Mouse (Mus musculus) adrenal gland, adult 2 months (tissue): ENCODE measurements at regions not wholly inside any gene's neighbourhood (a gene's known extent, or its start where the extent isn't known, plus 50 kb on each side); places are given as distances from the start of the nearest gene placed in this dataset.
A peak's percentile ranks its signal among the peaks of the same experiment; 100 is the strongest.

ENCODE experiments used
- DNase-seq: peaks from one replicate; pipeline ENCODE4 v3.0.0; 2021

DNA sequence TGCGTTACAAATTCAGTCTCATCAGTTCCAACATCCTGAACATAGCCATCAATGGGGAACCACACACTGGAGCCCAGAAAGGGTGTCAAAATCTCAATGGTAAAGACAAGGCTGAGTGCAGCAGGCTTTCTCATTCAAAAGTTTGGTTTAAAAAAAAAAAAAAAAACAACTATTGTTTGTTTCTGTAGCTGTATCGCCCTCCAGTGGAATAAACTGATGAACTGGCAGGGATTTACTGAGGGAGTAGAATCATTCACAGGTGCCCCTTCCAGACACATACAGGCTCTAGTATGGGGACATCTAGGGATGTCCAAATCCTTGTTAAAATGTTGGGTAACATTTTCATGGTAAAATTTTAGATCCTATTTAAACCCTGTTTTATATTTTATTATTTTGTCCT, 361.6 kb upstream of the Lmcd1 start:
- DNase-seq = no peak

DNA sequence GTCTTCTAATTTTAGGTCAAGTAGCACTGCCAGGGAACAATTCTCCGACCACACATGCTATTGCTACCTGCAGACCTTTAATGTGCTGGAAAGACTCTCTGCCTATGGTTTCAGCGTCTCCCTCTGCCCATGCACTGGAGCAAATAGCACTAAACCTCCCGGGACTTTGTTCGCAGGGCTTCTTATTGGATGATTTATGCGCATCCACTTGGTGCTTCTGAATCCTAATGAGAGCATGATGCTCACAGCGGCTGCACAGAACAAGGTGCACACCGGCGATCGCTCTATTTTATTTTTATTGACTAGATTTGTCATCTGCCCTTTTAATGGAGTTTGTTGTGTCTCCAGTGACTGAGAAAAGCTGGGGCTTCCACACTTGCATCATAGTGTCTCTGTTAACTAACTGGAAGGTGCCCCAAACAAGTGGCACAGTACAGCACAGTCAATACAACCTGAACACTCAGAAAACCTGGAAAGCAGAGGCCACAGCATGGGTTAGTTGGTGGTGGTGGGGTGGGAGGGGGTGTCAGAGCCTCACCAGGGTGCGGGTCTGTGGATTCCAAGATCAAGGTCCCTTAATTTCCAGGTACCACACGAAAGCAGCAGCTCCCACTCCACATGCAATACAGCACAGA, 359.7 kb upstream of the Lmcd1 start:
- DNase-seq = no peak

DNA sequence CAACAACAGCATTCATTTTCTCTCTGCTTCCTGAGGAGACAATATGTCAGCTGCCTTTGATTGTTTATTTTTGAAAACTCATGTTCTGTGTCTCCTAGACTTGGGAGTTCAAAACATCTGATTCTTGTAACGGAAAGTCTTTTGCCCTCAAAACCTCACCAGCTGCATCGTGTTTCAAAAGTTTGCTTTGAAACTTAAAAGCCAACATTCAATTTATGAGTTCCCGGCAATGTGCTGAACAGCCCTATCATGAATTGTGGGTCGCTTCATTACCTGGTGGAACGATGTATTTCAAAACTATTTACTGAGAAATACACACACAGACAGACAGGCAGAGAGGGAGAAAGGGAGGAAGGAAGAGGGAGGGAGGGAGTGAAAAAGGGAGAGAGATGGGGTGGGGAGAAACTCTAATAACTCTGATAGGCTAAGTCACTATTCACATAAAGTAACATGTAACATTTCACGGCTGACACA, 356.3 kb upstream of the Lmcd1 start:
- DNase-seq = no peak

DNA sequence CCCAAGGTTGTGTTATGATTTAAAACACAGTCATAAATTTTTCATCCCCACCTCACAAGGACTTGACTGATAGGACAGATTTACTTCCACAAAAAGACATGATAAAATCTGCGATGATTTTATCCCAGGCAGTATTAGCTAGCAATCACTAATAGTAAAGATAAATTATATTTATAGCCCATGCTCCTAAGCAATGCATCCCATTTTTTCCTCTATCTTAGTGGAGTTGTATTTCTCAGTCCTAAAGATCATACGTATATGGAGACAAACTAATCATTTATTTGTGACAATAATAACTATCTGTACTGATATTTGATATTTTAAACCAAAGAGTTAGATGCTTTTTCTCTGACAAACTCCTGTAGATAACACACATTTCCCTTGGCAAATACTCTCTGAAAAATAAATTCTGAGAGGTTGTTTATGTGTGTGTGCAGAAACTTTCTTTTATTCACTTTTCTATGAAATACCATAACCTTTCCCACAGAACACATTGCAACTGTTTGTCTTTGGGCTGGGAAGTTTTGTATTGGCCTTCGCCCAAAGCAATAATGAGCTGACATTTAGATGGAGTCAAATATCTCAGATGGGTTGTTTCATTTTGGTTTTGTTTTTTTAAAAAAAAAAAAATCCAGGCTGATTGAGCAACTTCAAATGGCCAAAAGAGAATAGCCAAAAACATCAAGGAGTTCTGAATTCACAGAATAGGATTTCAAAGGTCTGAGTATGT, 355.5 kb upstream of the Lmcd1 start:
- no peak for DNase-seq

DNA sequence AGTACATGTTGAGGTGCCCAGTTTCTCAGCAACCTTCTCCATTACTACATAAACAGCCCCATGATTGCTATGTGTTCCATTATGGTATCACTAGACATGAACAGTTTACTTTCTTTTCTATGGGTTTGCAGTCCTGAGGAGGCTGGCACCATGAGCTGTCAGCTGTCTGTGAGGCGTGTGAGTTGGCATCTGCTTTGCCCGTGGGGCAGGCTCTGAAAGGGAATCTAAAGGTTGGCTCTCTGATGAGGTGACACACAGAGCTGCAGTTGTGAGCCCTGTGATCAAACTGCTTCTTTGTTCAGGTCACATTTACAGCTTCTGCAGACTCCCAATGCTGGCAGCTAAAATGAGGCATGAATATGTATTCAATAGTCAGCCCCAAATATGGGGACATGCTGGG, 341.0 kb upstream of the Lmcd1 start:
- DNase-seq = no peak

DNA sequence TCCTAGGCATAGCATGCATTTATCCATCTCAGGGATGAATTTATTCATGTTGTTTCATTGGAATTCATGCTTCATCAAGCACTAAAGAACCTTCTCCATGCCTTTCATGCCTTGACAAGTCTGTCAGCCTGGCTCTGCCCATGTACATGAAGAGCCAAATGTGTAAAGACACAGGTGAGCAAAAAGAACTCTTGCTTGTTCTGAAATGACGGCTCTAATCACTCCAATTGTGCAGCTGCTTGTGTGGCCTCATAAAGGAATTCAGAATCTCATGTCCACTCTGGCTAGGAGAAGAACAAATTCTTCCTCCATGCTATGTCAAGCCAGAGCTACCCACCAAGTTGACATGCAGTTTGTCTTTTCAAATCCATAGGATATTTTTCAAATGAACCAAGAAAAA, 319.2 kb upstream of the Lmcd1 start:
- DNase-seq = no peak

DNA sequence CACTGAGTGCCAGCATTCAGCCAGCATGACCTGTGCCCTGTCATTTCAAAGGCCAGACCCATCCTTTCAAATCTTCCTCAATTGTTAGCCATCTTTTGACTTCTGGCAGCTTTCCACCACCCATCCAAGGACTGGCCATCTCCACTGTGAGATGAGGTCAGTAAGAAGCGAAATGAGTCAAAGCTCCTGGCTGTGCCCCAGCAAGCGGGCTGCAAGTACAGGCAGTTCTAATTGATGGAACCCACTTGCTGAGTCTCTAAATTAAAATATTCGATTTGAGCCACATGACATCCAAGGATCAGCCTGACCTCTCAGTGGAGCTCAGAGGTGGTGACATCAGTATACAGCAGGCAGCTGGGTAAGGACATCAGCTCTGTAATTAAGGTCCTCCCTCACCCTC, 307.8 kb upstream of the Lmcd1 start:
- DNase-seq = peak; percentile 87

DNA sequence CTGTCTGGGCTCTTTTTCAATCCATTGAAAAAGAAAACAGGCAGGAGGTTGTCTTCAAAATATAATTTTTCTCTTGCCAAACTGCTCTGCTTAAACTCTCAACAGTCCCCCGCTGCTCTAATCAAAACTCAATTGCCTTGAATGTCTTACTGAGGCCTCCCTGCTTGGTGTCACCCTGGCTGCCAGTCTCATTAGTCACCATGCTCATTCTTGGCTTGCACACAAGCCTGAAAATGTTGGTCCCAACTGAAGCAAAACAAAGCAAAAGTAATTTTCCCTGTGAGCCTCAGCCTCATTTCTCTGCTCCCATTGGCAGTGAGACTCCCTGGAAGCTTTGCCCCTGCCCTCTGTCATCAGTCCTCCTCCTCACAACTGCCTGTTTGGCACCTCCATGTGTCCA, 288.1 kb upstream of the Lmcd1 start:
- DNase-seq = peak; percentile 48

DNA sequence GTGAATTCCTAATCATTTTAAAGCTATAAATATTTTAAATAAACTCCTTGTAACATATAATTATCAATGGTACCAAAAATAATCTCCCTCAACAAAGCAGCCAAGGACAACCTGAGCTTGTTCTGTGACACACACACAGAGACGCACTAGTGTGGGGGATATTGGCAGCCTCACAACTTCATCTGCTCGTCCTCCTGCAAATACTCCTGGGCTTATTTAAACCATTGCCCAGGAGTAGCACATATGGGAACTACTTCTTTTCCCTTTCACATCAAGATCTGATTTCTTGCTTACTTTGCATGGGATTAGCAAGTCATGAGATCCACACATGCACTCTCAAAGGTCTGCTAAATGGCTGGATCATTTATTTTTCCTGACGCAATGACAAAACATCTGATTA, 277.7 kb upstream of the Lmcd1 start:
- DNase-seq = no peak

DNA sequence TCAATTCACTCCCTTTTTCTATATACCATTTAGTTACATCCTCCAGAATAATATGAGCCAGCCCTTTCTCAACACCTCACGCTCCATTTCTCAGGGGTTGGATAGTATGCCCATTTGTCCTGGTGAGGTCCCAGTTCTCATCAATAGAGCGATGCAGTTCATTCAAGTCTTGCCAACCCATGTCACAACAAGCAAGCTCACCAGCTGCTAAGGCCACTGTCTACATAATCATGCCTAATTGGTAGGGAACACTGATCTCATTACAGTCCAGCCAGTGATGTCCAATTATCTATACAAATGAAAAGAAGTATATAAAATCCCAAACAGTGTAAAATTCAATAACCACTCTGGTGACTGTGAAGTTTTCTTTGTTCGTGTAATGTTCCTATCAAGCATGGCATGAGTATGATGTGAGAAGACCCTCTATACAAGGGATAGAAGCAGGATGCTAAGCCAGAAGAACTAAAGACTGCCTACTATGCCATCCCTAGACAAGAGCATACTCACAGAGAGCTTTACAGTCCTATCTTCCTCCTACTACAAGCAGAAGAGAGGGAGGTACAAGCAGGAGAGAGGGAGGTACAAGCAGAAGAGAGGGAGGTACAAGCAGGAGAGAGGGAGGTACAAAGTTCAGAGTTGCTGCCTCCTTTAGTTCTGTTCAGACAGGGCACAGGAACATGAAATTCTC, 269.6 kb upstream of the Lmcd1 start:
- DNase-seq = no peak

DNA sequence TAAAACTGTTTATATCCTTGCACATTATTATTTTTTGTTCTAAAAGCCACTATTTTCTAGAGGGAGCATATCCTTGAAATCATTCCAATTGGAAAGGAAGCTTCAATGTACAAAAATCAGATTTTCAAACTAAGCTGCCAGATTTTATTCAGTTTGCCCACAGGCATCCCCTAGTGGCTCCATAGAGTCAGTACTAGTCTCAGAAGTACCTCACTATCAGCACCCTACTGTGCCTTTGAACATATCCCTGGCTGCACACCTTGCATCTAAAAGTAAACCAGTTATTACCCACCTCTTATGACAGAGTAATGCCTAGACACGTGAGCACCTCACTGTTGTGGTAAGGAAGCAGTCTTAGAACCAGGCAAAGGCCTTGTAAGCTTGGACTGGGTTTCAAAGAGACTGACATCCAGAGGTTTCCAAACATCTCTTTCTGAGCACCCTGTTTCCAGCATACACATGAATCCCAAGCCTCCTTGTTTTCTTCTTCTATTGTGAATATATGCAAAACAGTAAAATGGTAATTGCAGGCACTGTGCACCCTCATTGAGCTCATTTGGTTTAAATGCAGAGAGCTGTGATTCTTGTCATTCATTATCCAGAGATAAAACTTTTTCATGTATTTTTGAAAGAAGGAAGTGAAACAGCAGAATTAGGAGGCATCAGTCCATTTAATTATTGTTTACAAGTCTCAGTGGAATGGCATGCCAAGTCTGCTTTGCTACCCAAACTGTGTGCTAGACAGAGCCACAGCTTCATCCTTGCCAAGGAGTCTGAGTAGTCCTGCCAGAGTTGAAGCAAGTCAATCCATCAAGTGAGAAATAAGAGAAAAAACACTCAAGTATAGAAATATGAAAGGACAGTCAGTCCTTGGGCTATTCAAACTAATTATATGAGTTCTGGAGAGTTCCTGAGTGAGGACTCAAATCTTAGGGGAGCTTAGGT, 247.0 kb upstream of the Lmcd1 start:
- no peak for DNase-seq

DNA sequence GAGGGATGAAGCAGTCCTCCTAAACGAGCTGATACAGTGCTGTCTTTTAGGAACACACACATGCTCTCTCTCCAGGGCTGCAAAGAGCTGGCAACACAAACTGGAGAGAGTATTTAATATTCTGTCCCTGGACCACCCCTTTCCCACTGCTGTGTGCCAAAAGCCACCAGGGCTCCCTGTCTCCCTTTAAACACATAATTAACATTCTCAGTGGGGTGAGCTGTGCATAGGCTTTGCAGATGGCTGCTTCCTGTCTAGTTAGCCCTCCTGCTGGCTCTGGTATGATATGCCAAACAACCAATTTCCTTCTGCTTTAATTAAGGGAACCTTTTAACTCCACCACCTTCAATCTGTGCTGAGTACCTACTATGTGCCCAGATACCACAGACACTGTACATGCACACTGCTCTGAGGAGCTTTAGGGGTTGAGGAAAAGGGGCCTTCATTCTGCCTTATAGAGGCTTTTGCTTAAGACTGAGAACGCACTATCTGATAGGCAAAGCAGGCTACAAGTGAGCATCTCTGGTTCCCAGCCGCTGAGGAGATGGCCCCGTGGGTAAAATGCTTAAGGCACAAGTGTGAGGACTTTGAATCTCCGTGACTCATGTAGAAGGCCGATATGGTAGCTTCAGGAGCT, 222.9 kb upstream of the Lmcd1 start:
- DNase-seq = no peak

DNA sequence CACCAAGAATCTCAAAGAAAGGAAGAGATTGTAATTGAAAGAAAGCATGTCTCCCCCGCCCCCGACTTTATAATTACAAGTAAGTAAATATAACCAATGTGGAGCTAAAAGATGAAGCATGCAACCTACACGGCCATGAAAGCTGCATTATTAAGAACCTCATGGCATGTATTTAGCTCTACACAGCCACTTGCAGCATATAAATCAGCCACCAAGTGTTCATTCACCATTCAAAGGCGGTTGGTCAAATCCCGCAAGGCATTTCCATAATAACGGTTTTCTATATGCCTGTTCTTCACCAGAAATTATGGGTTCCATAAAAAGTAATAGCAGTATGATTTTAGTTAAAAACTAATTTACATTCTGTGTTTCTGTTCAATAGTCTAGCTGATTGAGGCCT, 221.4 kb upstream of the Lmcd1 start:
- no peak for DNase-seq

DNA sequence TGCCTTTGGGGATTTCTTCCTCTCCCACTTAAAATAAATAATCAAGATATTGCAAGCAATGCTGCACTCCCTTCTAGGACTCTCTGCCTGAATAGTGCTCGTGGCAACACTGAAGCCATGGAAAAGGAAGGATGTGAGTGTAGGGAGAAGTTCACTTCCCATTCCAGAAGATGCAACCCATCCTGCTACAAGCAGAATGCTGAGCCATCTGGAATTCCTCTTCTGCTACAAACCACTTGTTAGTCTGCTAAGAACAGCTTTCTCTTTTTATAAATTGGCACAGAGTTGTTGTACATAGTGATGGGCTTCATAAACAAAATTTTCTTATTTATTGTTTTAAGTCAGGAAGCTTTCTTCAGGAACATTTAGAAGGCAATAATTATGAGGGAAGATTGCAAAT, 215.7 kb upstream of the Lmcd1 start:
- DNase-seq = no peak

DNA sequence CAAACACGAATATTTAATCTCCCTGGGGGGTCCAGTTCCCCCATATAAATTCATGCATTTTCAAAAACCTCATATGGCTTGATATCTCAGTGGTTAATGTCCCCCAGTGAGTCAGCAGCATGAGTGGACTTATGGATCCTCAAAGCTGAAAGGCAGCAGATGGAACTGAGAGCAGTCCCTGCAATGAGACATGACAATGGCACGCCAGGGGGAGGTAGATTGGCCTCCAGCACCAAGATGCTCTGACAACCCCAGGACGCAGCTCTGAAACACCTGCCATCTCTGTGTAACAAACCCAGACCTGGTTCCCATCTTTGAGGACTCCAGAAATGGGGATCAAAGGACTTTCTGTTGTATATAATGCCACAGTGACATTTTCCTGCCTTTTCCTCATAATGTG, 210.6 kb upstream of the Lmcd1 start:
- no peak for DNase-seq

DNA sequence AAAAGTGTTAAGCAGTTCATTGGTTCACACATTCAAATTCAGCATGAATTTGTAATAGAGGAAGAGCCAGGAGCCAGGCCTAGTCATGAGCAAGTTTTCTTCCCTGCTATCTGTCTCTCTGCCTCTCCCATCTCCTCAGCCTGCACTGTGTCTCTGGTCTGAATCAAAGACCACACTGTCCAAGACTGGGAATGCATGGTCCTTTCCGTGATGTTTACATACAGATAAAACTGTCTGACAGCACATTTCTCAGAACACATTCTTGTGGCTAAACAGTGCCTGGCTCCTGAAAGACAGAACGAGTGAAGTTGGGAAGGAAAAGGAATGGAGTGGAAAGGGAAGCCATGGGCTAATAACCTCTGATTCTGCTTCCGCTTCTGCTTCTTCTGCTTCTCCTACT, 183.0 kb upstream of the Lmcd1 start:
- DNase-seq = no peak

DNA sequence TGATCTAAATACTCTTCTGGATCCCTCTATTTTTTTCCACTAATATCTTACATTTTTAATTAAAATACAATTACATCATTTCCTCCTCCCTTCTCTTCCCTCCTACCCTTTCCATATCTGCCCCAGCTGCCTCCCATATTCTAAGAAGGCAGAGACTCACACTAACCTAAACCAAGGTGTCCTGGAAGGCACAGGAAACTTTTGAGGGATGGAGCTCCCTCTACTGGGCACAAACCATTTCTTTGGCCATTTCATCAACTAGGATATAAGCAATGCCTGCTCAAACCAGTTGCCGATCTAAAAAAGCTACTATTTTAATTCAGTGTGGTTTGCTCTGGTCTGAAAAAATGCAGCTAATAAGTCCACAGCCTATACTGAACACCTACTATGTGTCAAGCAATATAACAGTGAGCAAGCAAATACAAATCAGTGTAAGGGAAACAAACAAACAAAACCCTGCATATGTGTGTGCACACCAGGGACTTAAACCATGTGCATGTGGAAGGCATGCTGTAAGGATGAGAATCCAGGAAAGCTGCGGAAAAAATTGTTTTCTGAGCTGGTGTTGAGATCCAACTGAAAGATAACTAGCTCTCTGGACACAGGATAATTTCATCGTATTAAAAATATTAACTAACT, 182.3 kb upstream of the Lmcd1 start:
- DNase-seq = peak; percentile 28

DNA sequence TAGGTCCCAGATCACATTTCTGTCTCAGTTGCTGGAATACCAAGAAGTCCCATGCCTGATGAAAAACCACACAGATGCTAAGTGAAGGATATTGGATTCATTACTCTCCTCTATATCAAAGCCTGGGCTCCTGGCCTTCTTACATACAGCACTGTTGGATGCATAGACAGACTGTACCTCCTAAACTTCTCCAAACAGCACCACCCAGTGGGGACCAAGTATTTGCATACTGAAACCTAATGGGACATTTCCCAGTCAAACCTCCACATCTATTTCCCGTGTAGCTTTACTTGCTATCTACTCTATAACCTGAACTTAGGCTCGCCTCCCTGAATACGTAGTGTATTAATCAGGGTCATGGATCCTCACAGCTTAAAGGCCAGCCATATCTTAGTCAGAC, 180.3 kb upstream of the Lmcd1 start:
- no peak for DNase-seq

DNA sequence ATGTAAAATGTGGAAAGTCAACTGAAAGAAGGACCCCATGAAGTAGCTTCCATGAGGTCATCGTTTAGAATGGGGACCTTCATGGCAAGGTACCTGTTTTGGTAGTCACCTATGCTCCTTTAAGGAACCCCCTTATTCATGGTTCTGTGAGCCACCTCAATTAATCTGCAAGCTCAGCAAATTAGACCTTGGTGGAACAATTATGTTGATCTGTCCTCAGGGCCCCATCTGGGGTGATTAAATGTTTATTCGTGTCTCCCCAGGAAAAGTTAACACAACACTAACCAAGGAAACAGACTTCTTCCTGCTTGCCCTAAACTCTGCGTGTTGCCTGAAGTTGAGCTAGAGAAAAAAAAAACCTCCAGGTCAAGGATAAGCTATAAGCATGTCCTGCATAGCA, 175.9 kb upstream of the Lmcd1 start:
- DNase-seq = no peak

DNA sequence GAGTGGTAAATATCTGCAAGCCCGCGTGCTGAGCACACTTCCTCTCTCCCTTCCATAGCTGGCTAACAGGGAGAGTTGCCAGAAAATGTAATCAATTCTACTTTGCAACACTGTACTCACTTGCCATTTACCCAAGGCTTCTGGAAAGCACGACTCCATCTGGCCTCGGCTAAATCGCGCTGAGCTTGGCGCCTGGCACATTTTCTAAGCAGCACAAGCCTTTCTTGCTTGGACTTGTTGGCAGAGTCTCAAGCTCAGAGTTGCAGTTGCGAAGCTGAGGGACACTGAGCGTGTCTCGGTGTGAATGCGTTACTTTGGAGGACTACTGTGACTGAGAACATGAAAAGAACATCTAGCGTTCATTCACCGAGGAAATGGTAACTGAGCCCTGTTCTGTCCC, 164.9 kb upstream of the Lmcd1 start:
- no peak for DNase-seq

DNA sequence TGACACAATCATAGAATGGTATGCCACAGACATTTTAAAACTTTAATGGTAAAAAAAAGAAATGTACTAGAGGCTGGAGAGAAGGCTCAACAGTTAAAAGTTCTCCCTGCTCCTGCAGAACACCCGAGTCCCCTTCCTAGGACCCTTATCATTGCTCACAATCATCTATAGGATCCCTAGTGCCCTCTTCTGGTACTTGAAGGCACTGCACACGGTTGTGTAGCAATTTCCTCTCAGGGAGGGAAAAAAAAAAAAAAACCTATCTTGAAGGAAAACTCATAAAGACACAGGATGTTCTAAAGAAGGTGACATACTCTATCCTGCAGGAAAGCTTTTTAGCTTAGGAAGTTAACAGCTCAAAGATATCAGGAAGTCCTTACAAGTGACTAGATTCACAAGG, 154.4 kb upstream of the Lmcd1 start:
- no peak for DNase-seq
